Mouse (Mus musculus) thymus, adult 2 months (tissue): ENCODE data around the gene Nr1h2. TPM values are rescaled to one million over a fixed set of nuclear protein-coding genes. Genes with fewer than 3 reads are reported as not detected.

Experiments used
- DNase-seq: peaks from one replicate; pipeline ENCODE4 v3.0.0; 2021
- H3K27ac ChIP-seq: fragments of 200-500 bp; 2 replicates; pipeline ENCODE4 v1.5.1; 2012; ENCODE audit warnings: low read length, control low read depth; ENCODE audit not compliant: control insufficient read depth, insufficient read depth
- H3K27me3 ChIP-seq: fragments of 200-500 bp; 2 replicates; pipeline ENCODE4 v1.6.1; 2012; ENCODE audit warnings: mild to moderate bottlenecking, low read length, moderate library complexity, mixed read lengths; ENCODE audit not compliant: control insufficient read depth, insufficient read depth
- H3K36me3 ChIP-seq: fragments of 200-500 bp; 2 replicates; pipeline ENCODE4 v1.6.1; 2012; ENCODE audit warnings: mild to moderate bottlenecking, low read length, moderate library complexity; ENCODE audit not compliant: control insufficient read depth, insufficient read depth
- H3K4me1 ChIP-seq: fragments of 200-500 bp; replicated peaks from 2 replicates; pipeline ENCODE4 v1.6.1; 2012; ENCODE audit warnings: low read length; ENCODE audit not compliant: control insufficient read depth, insufficient read depth
- H3K4me3 ChIP-seq: fragments of 200-500 bp; 2 replicates; pipeline ENCODE4 v1.5.1; 2012; ENCODE audit warnings: mild to moderate bottlenecking, low read length, control low read depth, moderate library complexity; ENCODE audit not compliant: control insufficient read depth, insufficient read depth
- CTCF ChIP-seq: fragments of 200-500 bp; IDR thresholded peaks from 2 replicates; pipeline ENCODE4 v1.5.1; 2012; ENCODE audit warnings: mild to moderate bottlenecking, control low read depth, low read length, moderate library complexity, borderline replicate concordance; ENCODE audit not compliant: control insufficient read depth, poor library complexity, insufficient read depth; ENCODE audit errors: extremely low read depth
- POLR2A ChIP-seq: fragments of 200-500 bp; IDR thresholded peaks from 2 replicates; pipeline ENCODE4 v1.6.1; 2012; ENCODE audit warnings: mild to moderate bottlenecking, low read length, control low read depth, moderate library complexity; ENCODE audit not compliant: control insufficient read depth, poor library complexity, insufficient read depth; ENCODE audit errors: extremely low read depth
- WGBS: fragments of 180-500 bp; shearing (Covaris S2); methylation state at CpG from one replicate; pipeline ENCODE4 v1.1.7; 2018; 5-methylcytosine and 5-hydroxymethylcytosine counted together
- polyA plus RNA-seq: library from polyadenylated mRNA; depleted of rRNA; stranded (reverse); fragments of >200 nt; gene quantifications from 2 replicates; pipeline ENCODE4 v1.2.3, GENCODE M21; 2012

Nr1h2 gene
- polyA plus RNA-seq, 1 experiment: 302 TPM

GRCm38 (mm10) chr7:44596996-44597538 is 43.3 kb upstream of the Nr1h2 start:
- TF ChIP-seq CTCF: no peak
- 59% methylated on average over 5 of the region's 5 CpGs for WGBS
- DNase-seq: no peak
- Histone ChIP-seq H3K36me3 (no peaks in the 10 kb centered on the region), H3K4me3 (no peak overlapping the region), H3K27me3 (peaks cover 9% of the 10 kb centered on the region; the same call in 1 of the 2 replicates), H3K27ac (no peak overlapping the region), H3K4me1 (no peaks in the 10 kb centered on the region)

- no peak overlapping the region for H3K27ac ChIP-seq
- 90% methylated on average over 6 of the region's 6 CpGs for WGBS
- no peak overlapping the region for H3K4me3 ChIP-seq
- peaks cover 5% of the 10 kb centered on the region for H3K4me1 ChIP-seq
- no peaks in the 10 kb centered on the region for H3K36me3 ChIP-seq
- peaks cover 14% of the 10 kb centered on the region; the same call in 1 of the 2 replicates for H3K27me3 ChIP-seq
- TF ChIP-seq CTCF: no peak
- TF ChIP-seq POLR2A: no peak
- DNase-seq: no peak
Observed at GRCm38 (mm10) chr7:44596051-44596450, 42.3 kb upstream of the Nr1h2 start.

DNA sequence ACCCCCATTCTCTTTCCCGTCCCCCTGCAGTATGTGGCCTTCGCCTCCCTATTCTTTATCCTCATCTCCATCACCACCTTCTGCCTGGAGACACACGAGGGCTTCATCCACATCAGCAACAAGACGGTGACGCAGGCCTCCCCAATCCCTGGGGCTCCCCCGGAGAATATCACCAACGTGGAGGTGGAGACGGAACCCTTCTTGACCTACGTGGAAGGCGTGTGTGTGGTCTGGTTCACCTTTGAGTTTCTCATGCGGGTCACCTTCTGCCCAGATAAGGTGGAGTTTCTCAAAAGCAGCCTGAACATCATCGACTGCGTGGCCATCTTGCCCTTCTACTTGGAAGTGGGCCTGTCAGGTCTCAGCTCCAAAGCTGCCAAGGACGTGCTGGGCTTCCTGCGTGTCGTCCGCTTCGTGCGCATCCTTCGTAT is 41.4 kb upstream of the Nr1h2 start:
- H3K27me3 ChIP-seq: peaks cover 19% of the 10 kb centered on the region; the same call in 1 of the 2 replicates
- WGBS: 93% methylated on average over 20 of the region's 20 CpGs
- no peak overlapping the region for H3K27ac ChIP-seq
- no peak for TF ChIP-seq CTCF
- no peak for TF ChIP-seq POLR2A
- H3K4me1 ChIP-seq: peaks cover 7% of the 10 kb centered on the region
- no peaks in the 10 kb centered on the region for H3K36me3 ChIP-seq
- no peak for DNase-seq
- no peak overlapping the region for H3K4me3 ChIP-seq

- H3K36me3 ChIP-seq: no peaks in the 10 kb centered on the region
- WGBS: 83% methylated on average over 6 of the region's 6 CpGs
- H3K4me1 ChIP-seq: peaks cover 9% of the 10 kb centered on the region
- no peak for TF ChIP-seq POLR2A
- no peak for TF ChIP-seq CTCF
- no peak overlapping the region for H3K4me3 ChIP-seq
- H3K27ac ChIP-seq: no peak overlapping the region
- H3K27me3 ChIP-seq: peaks cover 27% of the 10 kb centered on the region
- DNase-seq: no peak
Observed at GRCm38 (mm10) chr7:44594291-44594690, 40.5 kb upstream of the Nr1h2 start.

- Histone ChIP-seq H3K36me3 (no peaks in the 10 kb centered on the region), H3K27me3 (peaks cover 30% of the 10 kb centered on the region), H3K27ac (no peak overlapping the region), H3K4me3 (no peak overlapping the region), H3K4me1 (peaks cover 12% of the 10 kb centered on the region)
- 4% methylated on average over 21 of the region's 22 CpGs for WGBS
- peak; percentile 64 for DNase-seq
- TF ChIP-seq CTCF: no peak
- TF ChIP-seq POLR2A: no peak
Observed at GRCm38 (mm10) chr7:44593775-44594174, 40.0 kb upstream of the Nr1h2 start.

DNA sequence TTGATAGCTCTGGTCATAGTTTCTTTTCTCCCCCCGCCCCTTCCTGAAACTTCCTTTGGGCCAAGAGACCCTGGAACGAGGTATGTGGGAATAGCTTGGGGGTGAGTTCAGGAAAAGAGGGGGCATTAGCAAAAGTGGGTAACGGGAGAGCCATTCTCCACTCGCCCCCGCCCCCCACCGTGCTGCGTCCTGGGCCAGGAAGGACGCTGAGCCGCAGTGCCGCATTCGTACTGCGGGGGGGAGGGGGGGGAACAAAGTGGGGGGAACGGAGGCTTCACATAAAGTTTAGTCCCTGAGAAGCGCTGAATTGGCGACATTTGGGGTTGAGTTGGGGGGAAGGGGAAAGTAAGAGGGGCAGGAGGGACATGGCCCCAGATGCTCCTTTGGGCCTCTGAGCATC is 39.3 kb upstream of the Nr1h2 start:
- peaks cover 30% of the 10 kb centered on the region for H3K27me3 ChIP-seq
- H3K36me3 ChIP-seq: no peaks in the 10 kb centered on the region
- WGBS: 11% methylated on average over 15 of the region's 15 CpGs
- no peak for DNase-seq
- H3K27ac ChIP-seq: no peak overlapping the region
- peaks cover 12% of the 10 kb centered on the region for H3K4me1 ChIP-seq
- H3K4me3 ChIP-seq: no peak overlapping the region
- TF ChIP-seq CTCF (no peak), POLR2A (no peak)
